Mouse (Mus musculus) ES-Bruce4 (cell line): ENCODE measurements at regions not wholly inside any gene's neighbourhood (a gene's known extent, or its start where the extent isn't known, plus 50 kb on each side); places are given as distances from the start of the nearest gene placed in this dataset.

ENCODE experiments used
- CTCF ChIP-seq: IDR thresholded peaks from one replicate; pipeline ENCODE4 v1.8.1; 2011; ENCODE audit warnings: low read depth, low read length
- EP300 ChIP-seq: IDR thresholded peaks from 2 replicates; pipeline ENCODE4 v1.6.1; 2011; ENCODE audit warnings: low read depth, low read length; ENCODE audit not compliant: insufficient read depth
- POLR2A ChIP-seq: IDR thresholded peaks from one replicate; pipeline ENCODE4 v1.8.1; 2011; ENCODE audit warnings: low read length; ENCODE audit not compliant: insufficient read depth

DNA sequence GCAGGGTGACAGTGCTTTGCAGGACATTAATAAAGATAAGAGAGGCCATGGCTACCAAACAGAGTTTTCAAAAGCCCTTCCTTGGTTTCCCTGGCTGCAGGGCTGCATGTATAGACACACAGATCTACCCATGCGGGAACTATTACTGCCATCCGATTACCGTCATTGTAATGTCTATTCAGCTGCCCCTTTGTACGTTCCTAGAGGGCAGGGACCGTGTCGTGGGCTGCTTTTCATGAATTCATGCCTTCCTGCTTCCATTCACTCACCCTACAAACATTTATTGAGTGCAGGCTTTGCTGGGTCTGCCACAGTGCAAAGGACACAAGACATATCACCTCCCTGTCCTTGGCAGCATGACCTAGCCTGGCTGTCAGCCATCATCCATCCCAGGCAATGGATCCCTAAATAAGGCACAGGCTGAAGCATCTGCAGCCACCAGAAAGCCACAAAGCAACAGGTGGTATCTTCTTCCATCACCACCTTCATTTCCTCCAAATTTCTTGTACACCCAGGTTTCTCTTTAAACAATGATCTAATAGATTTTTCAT is 65.8 kb downstream of the Foxa2 start:
- TF ChIP-seq CTCF (no peak), POLR2A (no peak), EP300 (no peak)
